Mouse (Mus musculus): ENCODE measurements around the gene Lrtm1. TPM values are rescaled to one million over a fixed set of nuclear protein-coding genes. Genes with fewer than 3 reads are reported as not detected.

Lrtm1 gene
- 0.03 TPM in 1 of 2 replicates, not detected in the other for polyA plus RNA-seq (2014; fragmentation: Nextera tagmentation; extraction: Ambion mirVana)

GRCm38 (mm10) chr14:29017883-29018282, at the start of gene Lrtm1:
Gene Lrtm1 (plus strand): TSS chr14:29018208.
- H3K4me1 ChIP-seq (ENCODE audit: insufficient read depth): no peaks in the 10 kb centered on the region
- no peak for TF ChIP-seq CTCF (IDR thresholded peaks at IDR 0.05; ENCODE audit: low read depth)
- H3K36me3 ChIP-seq (ENCODE audit: insufficient read depth): no peaks in the 10 kb centered on the region
- no peaks in the 10 kb centered on the region for H3K9me3 ChIP-seq (ENCODE audit: low read depth, low read length)
- DNase-seq (peak; percentile 47), ATAC-seq (ENCODE audit: insufficient read depth) (no peak)
- WGBS: 9% methylated on average over 5 of the region's 5 CpGs
- H3K9ac ChIP-seq: no peak within 1 kb of the TSS
- H3K27ac ChIP-seq (ENCODE audit: low read depth): no peak within 1 kb of the TSS
- H3K27me3 ChIP-seq (ENCODE audit: insufficient read depth, low read length): no peaks in the 10 kb centered on the region
- no peak within 1 kb of the TSS for H3K4me3 ChIP-seq (ENCODE audit: low read depth, low read length)
- no peak within 1 kb of the TSS for H3K4me2 ChIP-seq

- no peak overlapping the region for H3K4me3 ChIP-seq (ENCODE audit: low read depth, low read length)
- no peak for ATAC-seq (ENCODE audit: insufficient read depth)
- TF ChIP-seq CTCF (IDR thresholded peaks at IDR 0.05; ENCODE audit: low read depth): no peak
- no peak for DNase-seq
- no peak overlapping the region for H3K4me2 ChIP-seq
- no peaks in the 10 kb centered on the region for H3K27me3 ChIP-seq (ENCODE audit: insufficient read depth, low read length)
- no peak overlapping the region for H3K9ac ChIP-seq
- no peaks in the 10 kb centered on the region for H3K4me1 ChIP-seq (ENCODE audit: insufficient read depth)
- WGBS: 87% methylated on average over 4 of the region's 4 CpGs
- no peaks in the 10 kb centered on the region for H3K36me3 ChIP-seq (ENCODE audit: insufficient read depth)
- no peak overlapping the region for H3K27ac ChIP-seq (ENCODE audit: low read depth)
- H3K9me3 ChIP-seq (ENCODE audit: low read depth, low read length): no peaks in the 10 kb centered on the region
Observed at GRCm38 (mm10) chr14:28969247-28969646, 48.8 kb upstream of the Lrtm1 start.

- no peak for DNase-seq
Observed at GRCm38 (mm10) chr14:28972620-28973019, 45.4 kb upstream of the Lrtm1 start.

GRCm38 (mm10) chr14:28979230-28979629, 38.8 kb upstream of the Lrtm1 start:
- no peak for ATAC-seq (ENCODE audit: insufficient read depth)
- H3K4me2 ChIP-seq: no peak overlapping the region
- H3K4me1 ChIP-seq (ENCODE audit: insufficient read depth): no peaks in the 10 kb centered on the region
- H3K27ac ChIP-seq (ENCODE audit: low read depth): no peak overlapping the region
- no peak for DNase-seq
- H3K36me3 ChIP-seq (ENCODE audit: insufficient read depth): no peaks in the 10 kb centered on the region
- H3K9ac ChIP-seq: no peak overlapping the region
- WGBS: 84% methylated on average over 2 of the region's 2 CpGs
- H3K27me3 ChIP-seq (ENCODE audit: insufficient read depth, low read length): no peaks in the 10 kb centered on the region
- TF ChIP-seq CTCF (IDR thresholded peaks at IDR 0.05; ENCODE audit: low read depth): no peak
- H3K9me3 ChIP-seq (ENCODE audit: low read depth, low read length): no peaks in the 10 kb centered on the region
- no peak overlapping the region for H3K4me3 ChIP-seq (ENCODE audit: low read depth, low read length)

More at GRCm38 (mm10) chr14:28972620-28973019, 45.4 kb upstream of the Lrtm1 start:
- Histone ChIP-seq H3K4me3 (ENCODE audit: low read depth, low read length) (no peak overlapping the region), H3K27me3 (ENCODE audit: insufficient read depth, low read length) (no peaks in the 10 kb centered on the region), H3K9ac (no peak overlapping the region), H3K9me3 (ENCODE audit: low read depth, low read length) (no peaks in the 10 kb centered on the region), H3K27ac (ENCODE audit: low read depth) (no peak overlapping the region), H3K4me1 (ENCODE audit: insufficient read depth) (no peaks in the 10 kb centered on the region), H3K4me2 (no peak overlapping the region), H3K36me3 (ENCODE audit: insufficient read depth) (no peaks in the 10 kb centered on the region)
- 45% methylated on average over 5 of the region's 5 CpGs for WGBS
- no peak for ATAC-seq (ENCODE audit: insufficient read depth)
- TF ChIP-seq CTCF (IDR thresholded peaks at IDR 0.05; ENCODE audit: low read depth): no peak

- H3K4me1 ChIP-seq (ENCODE audit: insufficient read depth): no peaks in the 10 kb centered on the region
- no peaks in the 10 kb centered on the region for H3K9me3 ChIP-seq (ENCODE audit: low read depth, low read length)
- WGBS: 34% methylated on average over 3 of the region's 3 CpGs
- ATAC-seq (ENCODE audit: insufficient read depth): no peak
- TF ChIP-seq CTCF (IDR thresholded peaks at IDR 0.05; ENCODE audit: low read depth): peak; percentile 43
- no peak overlapping the region for H3K27ac ChIP-seq (ENCODE audit: low read depth)
- H3K4me2 ChIP-seq: no peak overlapping the region
- no peaks in the 10 kb centered on the region for H3K27me3 ChIP-seq (ENCODE audit: insufficient read depth, low read length)
- no peak overlapping the region for H3K4me3 ChIP-seq (ENCODE audit: low read depth, low read length)
- no peak overlapping the region for H3K9ac ChIP-seq
- DNase-seq: peak; percentile 50
- H3K36me3 ChIP-seq (ENCODE audit: insufficient read depth): no peaks in the 10 kb centered on the region
Observed at GRCm38 (mm10) chr14:28980482-28980881, 37.5 kb upstream of the Lrtm1 start.

- H3K27me3 ChIP-seq (ENCODE audit: insufficient read depth, low read length): no peaks in the 10 kb centered on the region
- 48% methylated on average over 2 of the region's 2 CpGs for WGBS
- no peak overlapping the region for H3K9ac ChIP-seq
- no peak for TF ChIP-seq CTCF (IDR thresholded peaks at IDR 0.05; ENCODE audit: low read depth)
- ATAC-seq (ENCODE audit: insufficient read depth): no peak
- H3K27ac ChIP-seq (ENCODE audit: low read depth): no peak overlapping the region
- no peaks in the 10 kb centered on the region for H3K36me3 ChIP-seq (ENCODE audit: insufficient read depth)
- H3K4me3 ChIP-seq (ENCODE audit: low read depth, low read length): no peak overlapping the region
- H3K4me2 ChIP-seq: no peak overlapping the region
- DNase-seq: no peak
- no peaks in the 10 kb centered on the region for H3K4me1 ChIP-seq (ENCODE audit: insufficient read depth)
- H3K9me3 ChIP-seq (ENCODE audit: low read depth, low read length): no peaks in the 10 kb centered on the region
Observed at GRCm38 (mm10) chr14:28984276-28984675, 33.7 kb upstream of the Lrtm1 start.

GRCm38 (mm10) chr14:28988211-28988900, 29.7 kb upstream of the Lrtm1 start:
- no peak for ATAC-seq (ENCODE audit: insufficient read depth)
- H3K9me3 ChIP-seq (ENCODE audit: low read depth, low read length): no peaks in the 10 kb centered on the region
- H3K4me2 ChIP-seq: no peak overlapping the region
- no peaks in the 10 kb centered on the region for H3K27me3 ChIP-seq (ENCODE audit: insufficient read depth, low read length)
- no peak overlapping the region for H3K9ac ChIP-seq
- H3K4me1 ChIP-seq (ENCODE audit: insufficient read depth): no peaks in the 10 kb centered on the region
- peak; percentile 8; the same call in 1 of the 2 replicates for TF ChIP-seq CTCF (IDR thresholded peaks at IDR 0.05; ENCODE audit: low read depth)
- peak; percentile 43 for DNase-seq
- no peak overlapping the region for H3K4me3 ChIP-seq (ENCODE audit: low read depth, low read length)
- no peaks in the 10 kb centered on the region for H3K36me3 ChIP-seq (ENCODE audit: insufficient read depth)
- WGBS: 73% methylated on average over 7 of the region's 7 CpGs
- H3K27ac ChIP-seq (ENCODE audit: low read depth): no peak overlapping the region

Measured in lung, embryonic 14.5 days (tissue).